Mouse (Mus musculus): ENCODE results near the gene Pole2.

GRCm38 (mm10) chr12:69241405-69241770 lies 13.4 kb upstream of the Pole2 start:
- TF ChIP-seq CTCF (IDR thresholded peaks at IDR 0.05; ENCODE audit: low read depth, low read length) (no peak), POLR2A (IDR thresholded peaks at IDR 0.05; ENCODE audit: borderline replicate concordance, low read depth, low read length) (no peak)
